Comparison of ENCODE assay signal across 16 mouse cellular contexts in the genomic region with DNA sequence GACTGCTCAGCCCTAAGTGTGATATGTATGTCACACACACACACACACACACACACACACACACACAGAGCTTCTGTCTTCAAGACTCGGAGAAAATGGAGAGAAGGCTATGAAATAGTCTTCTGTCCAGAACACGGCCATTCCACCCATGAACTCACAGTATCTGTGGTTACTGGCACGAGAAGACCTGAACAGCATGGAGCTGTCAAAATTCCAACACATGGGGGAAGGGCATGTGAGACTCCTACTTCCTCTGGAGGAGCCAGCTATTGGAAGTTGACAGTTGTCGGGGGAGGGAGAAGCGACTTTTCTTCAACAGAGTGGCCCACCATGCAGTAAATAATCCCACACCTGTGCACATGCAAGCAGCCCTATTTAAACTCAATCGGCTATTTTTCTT. TPM values are rescaled to one million over a fixed set of nuclear protein-coding genes. Genes with fewer than 3 reads are reported as not detected.
DNase-seq lines count a peak whose midpoint lies in the region.
"Had no signal": no experiment of that assay in that cellular context is flagged by ENCODE, and none has a peak within 500 bp of the region (broad histone marks: within the 10 kb centered on the region; RNA-seq: fewer than 3 reads in every experiment).

No protein-coding gene starts in this region.

- DNase-seq in heart, postnatal 4 days = peak; percentile 20
- no peak for DNase-seq in heart, adult 8-10 months (ENCODE audit: low spot score)
- peak; percentile 10 for DNase-seq in NIH3T3 (ENCODE audit: low read depth)
- peak; percentile 62 to 71 for DNase-seq in cerebellum, adult 18-20 months
- peak; percentile 78 for DNase-seq in cerebellum, postnatal 10 days
- DNase-seq in embryo, embryonic 10.5 days (ENCODE audit: low spot score) = no peak
- no peak for DNase-seq in gastrocnemius, postnatal 14 days
- no peak for DNase-seq in left cerebral cortex, adult 11 months (ENCODE audit: low spot score)
- DNase-seq: adrenal gland, adult 8-10 months; gastrocnemius, postnatal 25 days; heart, postnatal 36 days; kidney, adult 11 months; lung, postnatal 4 days; right cerebral cortex, postnatal 4 days; thymus, adult 2 months; thymus, postnatal 36 days had no signal

- intact Hi-C loops in gastrocnemius, postnatal 14 days (cut with DNase I; ENCODE audit: low total_unique reads) = no loop called here

RNA-seq across cellular contexts. Expression of a gene that starts 42.9 kb away (rescaled TPM):
- total RNA-seq in heart, postnatal 4 days (2021) = 10 to 100 TPM; 34.7 to 37.2 TPM
- 10 to 100 TPM; 23.5 to 26.9 (median 26.6) TPM for total RNA-seq in heart, adult 8-10 months (2022)
- total RNA-seq in gastrocnemius, postnatal 14 days (2021) = 10 to 100 TPM; 15.1 to 20.7 TPM

Comparison
In these comparisons a context has a peak if more than half of its experiments do, and no peak if none do; other contexts are left out.
1. DNase-seq: peak in heart, postnatal 4 days (single experiment), NIH3T3 (single experiment), cerebellum, adult 18-20 months (2 of 2) and cerebellum, postnatal 10 days (2 of 2); none in heart, adult 8-10 months (single experiment), embryo, embryonic 10.5 days (single experiment), gastrocnemius, postnatal 14 days (single experiment) and left cerebral cortex, adult 11 months (single experiment).